Comparison of ENCODE assay signal across 9 mouse cellular contexts in the genomic region with DNA sequence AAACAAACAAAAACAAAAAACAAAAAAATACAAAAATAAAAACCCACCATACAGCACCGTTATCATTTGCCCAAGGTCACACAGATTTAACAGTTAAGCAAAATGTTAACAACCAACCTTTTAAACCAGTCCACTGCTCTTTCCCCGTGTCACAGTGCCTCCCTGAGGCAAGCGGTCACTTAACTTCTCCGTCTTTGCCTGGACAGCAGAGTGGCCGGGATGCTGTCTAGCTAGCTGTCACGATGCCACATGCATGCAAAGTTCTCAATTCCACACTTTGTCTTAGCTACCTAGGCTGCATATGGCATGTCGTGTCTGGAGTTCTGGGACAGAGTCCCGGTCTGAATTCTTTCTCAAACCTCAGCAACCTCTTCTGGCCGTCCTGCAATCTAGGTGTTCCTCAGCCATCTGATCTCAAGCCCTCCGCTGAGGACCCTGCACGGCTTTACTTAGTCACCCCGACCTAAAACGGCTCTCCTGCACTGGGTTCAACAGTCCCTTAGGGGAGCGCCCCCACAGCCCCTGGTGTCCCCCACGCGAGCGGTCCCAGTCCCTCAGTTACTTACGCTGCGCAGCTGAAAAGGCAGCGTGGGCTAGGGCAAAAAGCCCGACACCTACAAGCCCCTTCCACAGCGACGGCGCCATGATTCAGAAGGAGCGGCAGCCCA. TPM values are rescaled to one million over a fixed set of nuclear protein-coding genes. Genes with fewer than 3 reads are reported as not detected.
DNase-seq lines count a peak whose midpoint lies in the region; ATAC-seq and TF ChIP-seq lines count a peak whose summit lies in the region.
"Had no signal": no experiment of that assay in that cellular context is flagged by ENCODE, and none has a peak within 500 bp of the region (broad histone marks: within the 10 kb centered on the region; RNA-seq: fewer than 3 reads in every experiment).

No protein-coding gene starts in this region.

- no peak for TF ChIP-seq POLR2A in bone marrow, adult 2 months (IDR thresholded peaks at IDR 0.05; ENCODE audit: borderline replicate concordance, control insufficient read depth, low read depth, low read length)

- H3K27ac ChIP-seq in bone marrow, adult 2 months (ENCODE audit: control insufficient read depth, insufficient read depth, low read depth, low read length, poor library complexity): peak overlapping the region; percentile 69
- H3K27ac ChIP-seq in heart, embryonic 11.5 days (ENCODE audit: low read depth, low read length): peak overlapping the region; percentile 59
- peak overlapping the region; percentile 63; the same call in 1 of the 2 replicates for H3K27ac ChIP-seq in stomach, embryonic 15.5 days

- peak overlapping the region; percentile 62 for H3K4me2 ChIP-seq in heart, embryonic 11.5 days
- peak overlapping the region; percentile 49 for H3K4me2 ChIP-seq in stomach, embryonic 15.5 days

- WGBS in bone marrow, adult 2 months: 9% methylated on average over 25 of the region's 25 CpGs
- 12% methylated on average over 25 of the region's 25 CpGs for WGBS in heart, embryonic 11.5 days (ENCODE audit: insufficient replicate concordance)
- 20% methylated on average over 25 of the region's 25 CpGs for WGBS in stomach, embryonic 15.5 days

- TF ChIP-seq CTCF in bone marrow, adult 2 months (IDR thresholded peaks at IDR 0.05; ENCODE audit: control insufficient read depth, insufficient read depth, low read length): no peak

- H3K9ac ChIP-seq in heart, embryonic 11.5 days (ENCODE audit: low read depth, low read length): peak overlapping the region; percentile 69
- H3K9ac ChIP-seq in stomach, embryonic 15.5 days: peak overlapping the region; percentile 74

- no peaks in the 10 kb centered on the region for H3K4me1 ChIP-seq in bone marrow, adult 2 months (ENCODE audit: control insufficient read depth, insufficient read depth, low read length)
- no peaks in the 10 kb centered on the region for H3K4me1 ChIP-seq in heart, embryonic 11.5 days (ENCODE audit: control insufficient read depth, insufficient read depth, low read length)
- 0 out of 2 replicates have a peak, but pooled peaks cover 4% of the 10 kb centered on the region for H3K4me1 ChIP-seq in stomach, embryonic 15.5 days

- ATAC-seq in heart, embryonic 11.5 days (replicated peaks; ENCODE audit: insufficient number of reproducible peaks, low FRiP score, low TSS enrichment): peak; percentile 40
- peak; percentile 64 for ATAC-seq in stomach, embryonic 15.5 days (ENCODE audit: insufficient read depth, low FRiP score, low read depth)

- peak overlapping the region; percentile 88 for H3K4me3 ChIP-seq in bone marrow, adult 2 months (replicated peaks; ENCODE audit: control insufficient read depth, low read depth, low read length)
- peak overlapping the region; percentile 71 for H3K4me3 ChIP-seq in heart, embryonic 11.5 days (ENCODE audit: low read depth, low read length)
- peak overlapping the region; percentile 68 for H3K4me3 ChIP-seq in stomach, embryonic 15.5 days (replicated peaks)

- DNase-seq in layer of hippocampus, postnatal 14 days (ENCODE audit: low spot score in 2 of 2): peak; percentile 4 to 11
- no peak for DNase-seq in layer of hippocampus, adult 9-11 months
- peak; percentile 31 for DNase-seq in kidney, postnatal 10 days
- DNase-seq in lung, postnatal 36 days: peak; percentile 19
- DNase-seq in urinary bladder, postnatal 36 days (ENCODE audit: low spot score in 2 of 2): no peak

- H3K27me3 ChIP-seq in heart, embryonic 11.5 days (ENCODE audit: control insufficient read depth, insufficient read depth, low read length): no peaks in the 10 kb centered on the region
- no peaks in the 10 kb centered on the region for H3K27me3 ChIP-seq in stomach, embryonic 15.5 days (replicated peaks)

- H3K9me3 ChIP-seq in heart, embryonic 11.5 days (replicated peaks; ENCODE audit: control insufficient read depth, low read length): no peaks in the 10 kb centered on the region
- H3K9me3 ChIP-seq in stomach, embryonic 15.5 days: no peaks in the 10 kb centered on the region

- H3K36me3 ChIP-seq in heart, embryonic 11.5 days (ENCODE audit: control insufficient read depth, insufficient read depth, low read length): no peaks in the 10 kb centered on the region
- H3K36me3 ChIP-seq in stomach, embryonic 15.5 days: no peaks in the 10 kb centered on the region

RNA-seq across cellular contexts. Expression of gene Mmgt1, which starts 0.5 kb away (rescaled TPM):
- 10 to 100 TPM; 33.5 to 34.1 TPM for total RNA-seq in layer of hippocampus, postnatal 14 days (2021)
- polyA plus RNA-seq in bone marrow, adult 2 months (2011; ENCODE audit: insufficient read depth, insufficient read length, low replicate concordance, missing spikeins): 3.0 and 4.2 TPM in 2 replicates
- 27.8 and 28.1 TPM in 2 replicates for polyA plus RNA-seq in heart, embryonic 11.5 days (2014; fragmentation: Nextera tagmentation; extraction: Ambion mirVana)
- 21.2 and 24.8 TPM in 2 replicates for polyA plus RNA-seq in stomach, embryonic 15.5 days (2015; fragmentation: Nextera tagmentation; extraction: Ambion mirVana)

RNA-seq across cellular contexts. Expression of gene Slc9a6, which starts 12.2 kb away (rescaled TPM):
- 10 to 100 TPM; 87.0 to 87.9 TPM for total RNA-seq in layer of hippocampus, postnatal 14 days (2021)
- polyA plus RNA-seq in bone marrow, adult 2 months (2011; ENCODE audit: insufficient read depth, insufficient read length, low replicate concordance, missing spikeins): 3.5 and 4.4 TPM in 2 replicates
- polyA plus RNA-seq in heart, embryonic 11.5 days (2014; fragmentation: Nextera tagmentation; extraction: Ambion mirVana): 4.4 and 4.7 TPM in 2 replicates
- 12.0 and 13.5 TPM in 2 replicates for polyA plus RNA-seq in stomach, embryonic 15.5 days (2015; fragmentation: Nextera tagmentation; extraction: Ambion mirVana)

RNA-seq across cellular contexts. Expression of gene Gm648, which starts 47.9 kb away (rescaled TPM):
- total RNA-seq in layer of hippocampus, postnatal 14 days (2021): not detected
- not detected in 2 replicates for polyA plus RNA-seq in bone marrow, adult 2 months (2011; ENCODE audit: insufficient read depth, insufficient read length, low replicate concordance, missing spikeins)
- not detected in 2 replicates for polyA plus RNA-seq in heart, embryonic 11.5 days (2014; fragmentation: Nextera tagmentation; extraction: Ambion mirVana)
- polyA plus RNA-seq in stomach, embryonic 15.5 days (2015; fragmentation: Nextera tagmentation; extraction: Ambion mirVana): not detected in 2 replicates
- total RNA-seq: neutrophil, adult 5-6 weeks had no signal

Comparison
In these comparisons a context has a peak if more than half of its experiments do, and no peak if none do; other contexts are left out.
1. DNase-seq: peak in layer of hippocampus, postnatal 14 days (2 of 2), kidney, postnatal 10 days (single experiment) and lung, postnatal 36 days (single experiment); none in layer of hippocampus, adult 9-11 months (single experiment) and urinary bladder, postnatal 36 days (0 of 2).
2. Peak in every context shown above with its lines, with median percentiles within 50 percentile points of each other: H3K27ac ChIP-seq and H3K4me3 ChIP-seq.